Mouse (Mus musculus): ENCODE measurements around the gene Hs3st2. TPM values are rescaled to one million over a fixed set of nuclear protein-coding genes. Genes with fewer than 3 reads are reported as not detected.

Hs3st2 gene
- polyA plus RNA-seq, 1 experiment from 2014 or later = 6.2 TPM

- Histone ChIP-seq H3K9ac (ENCODE audit: low read length) (peak overlapping the region; percentile 50; the same call in 1 of the 2 replicates), H3K4me3 (ENCODE audit: low read depth, low read length) (peak overlapping the region; percentile 39), H3K27me3 (replicated peaks; ENCODE audit: control insufficient read depth, insufficient read depth, low read length) (peaks cover 41% of the 10 kb centered on the region), H3K36me3 (ENCODE audit: control insufficient read depth, insufficient read depth, low read length) (no peaks in the 10 kb centered on the region), H3K4me1 (ENCODE audit: control insufficient read depth, insufficient read depth, low read length) (peaks cover 4% of the 10 kb centered on the region), H3K9me3 (replicated peaks; ENCODE audit: control insufficient read depth, low read length) (no peaks in the 10 kb centered on the region), H3K4me2 (ENCODE audit: low read length) (peak overlapping the region; percentile 62), H3K27ac (ENCODE audit: low read depth, low read length) (no peak overlapping the region)
- 2% methylated on average over 59 of the region's 72 CpGs for WGBS
- ATAC-seq (peak; percentile 67), DNase-seq (ENCODE audit: low spot score) (peak; percentile 55)
Observed at GRCm38 (mm10) chr7:121391984-121392739, 503 bp downstream of the Hs3st2 start.

DNA sequence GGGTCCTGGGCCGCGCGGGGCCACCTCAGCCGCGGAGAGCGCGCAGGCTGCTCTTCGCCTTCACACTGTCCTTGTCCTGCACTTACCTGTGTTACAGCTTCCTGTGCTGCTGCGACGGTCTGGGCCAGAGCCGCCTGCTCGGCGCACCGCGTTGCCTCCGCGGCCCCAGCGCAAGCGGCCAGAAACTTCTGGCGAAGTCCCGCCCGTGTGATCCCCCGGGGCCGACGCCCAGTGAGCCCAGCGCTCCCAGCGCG is 1.0 kb downstream of the Hs3st2 start:
- Histone ChIP-seq H3K27ac (ENCODE audit: low read depth, low read length) (no peak overlapping the region), H3K4me1 (ENCODE audit: control insufficient read depth, insufficient read depth, low read length) (peaks cover 4% of the 10 kb centered on the region), H3K27me3 (replicated peaks; ENCODE audit: control insufficient read depth, insufficient read depth, low read length) (peaks cover 41% of the 10 kb centered on the region), H3K36me3 (ENCODE audit: control insufficient read depth, insufficient read depth, low read length) (no peaks in the 10 kb centered on the region), H3K9ac (ENCODE audit: low read length) (peak overlapping the region; percentile 50; the same call in 1 of the 2 replicates), H3K9me3 (replicated peaks; ENCODE audit: control insufficient read depth, low read length) (no peaks in the 10 kb centered on the region), H3K4me3 (ENCODE audit: low read depth, low read length) (peak overlapping the region; percentile 39), H3K4me2 (ENCODE audit: low read length) (peak overlapping the region; percentile 62)
- DNase-seq (ENCODE audit: low spot score) (no peak), ATAC-seq (peak; percentile 43; the same call in 1 of the 2 replicates)
- WGBS = under 1% methylated on average over 28 of the region's 28 CpGs

- H3K27ac ChIP-seq (ENCODE audit: low read depth, low read length) = no peak overlapping the region
- DNase-seq (ENCODE audit: low spot score) (no peak), ATAC-seq (no peak)
- no peak overlapping the region for H3K9ac ChIP-seq (ENCODE audit: low read length)
- no peaks in the 10 kb centered on the region for H3K36me3 ChIP-seq (ENCODE audit: control insufficient read depth, insufficient read depth, low read length)
- no peak overlapping the region for H3K4me3 ChIP-seq (ENCODE audit: low read depth, low read length)
- WGBS = 59% methylated on average over 1 of the region's 1 CpGs
- no peaks in the 10 kb centered on the region for H3K9me3 ChIP-seq (replicated peaks; ENCODE audit: control insufficient read depth, low read length)
- H3K4me1 ChIP-seq (ENCODE audit: control insufficient read depth, insufficient read depth, low read length) = peaks cover 7% of the 10 kb centered on the region
- H3K4me2 ChIP-seq (ENCODE audit: low read length) = no peak overlapping the region
- peaks cover 41% of the 10 kb centered on the region for H3K27me3 ChIP-seq (replicated peaks; ENCODE audit: control insufficient read depth, insufficient read depth, low read length)
Observed at GRCm38 (mm10) chr7:121393884-121394283, 2.2 kb downstream of the Hs3st2 start.

DNA sequence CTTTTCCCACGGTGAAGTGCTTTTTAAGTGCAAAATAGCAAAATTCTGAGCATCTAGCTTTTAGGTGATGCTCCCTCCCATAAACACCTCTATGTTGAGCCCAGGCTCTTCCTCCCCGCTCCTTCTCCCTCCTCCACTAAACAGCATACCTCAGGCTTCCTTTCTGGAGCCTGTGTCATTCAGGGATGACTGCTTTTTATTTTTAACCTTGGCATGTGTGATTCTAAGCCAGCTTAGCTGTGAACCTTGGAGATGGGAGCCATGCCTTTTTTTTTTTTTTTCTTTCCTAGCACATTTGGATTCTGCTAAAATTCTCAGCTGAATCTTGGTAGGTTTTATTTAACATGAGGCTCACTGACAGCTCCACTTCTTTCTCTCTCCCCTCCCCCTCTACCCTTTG is 3.2 kb downstream of the Hs3st2 start:
- Histone ChIP-seq H3K36me3 (ENCODE audit: control insufficient read depth, insufficient read depth, low read length) (no peaks in the 10 kb centered on the region), H3K4me3 (ENCODE audit: low read depth, low read length) (no peak overlapping the region), H3K27ac (ENCODE audit: low read depth, low read length) (no peak overlapping the region), H3K4me2 (ENCODE audit: low read length) (no peak overlapping the region), H3K9ac (ENCODE audit: low read length) (no peak overlapping the region), H3K9me3 (replicated peaks; ENCODE audit: control insufficient read depth, low read length) (no peaks in the 10 kb centered on the region), H3K27me3 (replicated peaks; ENCODE audit: control insufficient read depth, insufficient read depth, low read length) (peaks cover 41% of the 10 kb centered on the region), H3K4me1 (ENCODE audit: control insufficient read depth, insufficient read depth, low read length) (peaks cover 7% of the 10 kb centered on the region)
- DNase-seq (ENCODE audit: low spot score) (no peak), ATAC-seq (no peak)
- WGBS = 82% methylated on average over 2 of the region's 2 CpGs

DNA sequence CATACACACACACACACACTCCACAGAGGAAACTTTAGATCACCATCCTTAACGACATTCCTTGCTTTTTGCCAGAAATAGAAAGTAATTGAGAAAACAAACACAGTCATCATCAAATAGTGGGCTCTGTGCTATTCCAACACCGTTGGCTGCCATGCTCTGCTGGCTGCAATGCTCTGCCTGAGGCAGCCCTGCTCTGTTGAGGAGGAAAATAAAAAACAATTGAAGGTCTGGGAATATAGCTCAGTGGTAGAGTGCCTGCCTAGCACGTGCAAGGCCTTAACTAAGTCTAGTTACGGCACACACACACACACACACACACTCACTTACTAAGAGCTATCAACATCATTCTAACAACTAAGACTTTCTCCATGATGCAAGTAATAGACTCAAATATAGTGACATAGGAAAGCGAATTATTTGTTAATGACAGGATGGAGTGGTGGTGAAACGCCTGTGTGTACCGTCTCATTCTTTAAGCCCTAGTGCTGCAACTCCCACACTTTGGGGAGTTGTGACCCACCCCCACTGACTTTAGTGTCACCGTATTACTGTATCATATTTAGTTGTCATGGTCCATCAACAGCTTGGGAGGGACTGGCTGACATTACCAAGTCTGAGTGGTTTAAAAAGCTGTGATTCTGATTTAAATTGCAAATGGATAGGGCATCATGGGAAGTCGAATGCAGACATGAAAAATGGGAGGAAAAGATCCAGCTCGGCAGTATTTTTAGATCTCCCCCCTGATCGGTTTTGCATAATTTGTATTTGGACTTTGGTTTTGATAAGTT is 19.3 kb downstream of the Hs3st2 start:
- H3K4me1 ChIP-seq (ENCODE audit: control insufficient read depth, insufficient read depth, low read length) = no peaks in the 10 kb centered on the region
- ATAC-seq (no peak), DNase-seq (ENCODE audit: low spot score) (no peak)
- H3K36me3 ChIP-seq (ENCODE audit: control insufficient read depth, insufficient read depth, low read length) = no peaks in the 10 kb centered on the region
- no peak overlapping the region for H3K4me2 ChIP-seq (ENCODE audit: low read length)
- H3K4me3 ChIP-seq (ENCODE audit: low read depth, low read length) = no peak overlapping the region
- H3K9me3 ChIP-seq (replicated peaks; ENCODE audit: control insufficient read depth, low read length) = no peaks in the 10 kb centered on the region
- no peak overlapping the region for H3K27ac ChIP-seq (ENCODE audit: low read depth, low read length)
- WGBS = 75% methylated on average over 11 of the region's 11 CpGs
- H3K9ac ChIP-seq (ENCODE audit: low read length) = no peak overlapping the region
- H3K27me3 ChIP-seq (replicated peaks; ENCODE audit: control insufficient read depth, insufficient read depth, low read length) = no peaks in the 10 kb centered on the region

GRCm38 (mm10) chr7:121411507-121411898 is 19.8 kb downstream of the Hs3st2 start:
- no peak for DNase-seq (ENCODE audit: low spot score)

GRCm38 (mm10) chr7:121436884-121437283 is 45.2 kb downstream of the Hs3st2 start:
- H3K4me2 ChIP-seq (ENCODE audit: low read length) = no peak overlapping the region
- H3K27ac ChIP-seq (ENCODE audit: low read depth, low read length) = no peak overlapping the region
- WGBS = 72% methylated on average over 6 of the region's 6 CpGs
- no peaks in the 10 kb centered on the region for H3K36me3 ChIP-seq (ENCODE audit: control insufficient read depth, insufficient read depth, low read length)
- H3K4me3 ChIP-seq (ENCODE audit: low read depth, low read length) = no peak overlapping the region
- no peaks in the 10 kb centered on the region; the same call in 1 of the 2 replicates for H3K4me1 ChIP-seq (ENCODE audit: control insufficient read depth, insufficient read depth, low read length)
- DNase-seq (ENCODE audit: low spot score) = no peak
- no peaks in the 10 kb centered on the region for H3K27me3 ChIP-seq (replicated peaks; ENCODE audit: control insufficient read depth, insufficient read depth, low read length)
- no peak overlapping the region for H3K9ac ChIP-seq (ENCODE audit: low read length)
- no peaks in the 10 kb centered on the region for H3K9me3 ChIP-seq (replicated peaks; ENCODE audit: control insufficient read depth, low read length)
- ATAC-seq = no peak

More at GRCm38 (mm10) chr7:121411507-121411898, 19.8 kb downstream of the Hs3st2 start:
- Histone ChIP-seq H3K4me2 (ENCODE audit: low read length) (no peak overlapping the region), H3K4me1 (ENCODE audit: control insufficient read depth, insufficient read depth, low read length) (no peaks in the 10 kb centered on the region), H3K36me3 (ENCODE audit: control insufficient read depth, insufficient read depth, low read length) (no peaks in the 10 kb centered on the region), H3K9me3 (replicated peaks; ENCODE audit: control insufficient read depth, low read length) (no peaks in the 10 kb centered on the region), H3K4me3 (ENCODE audit: low read depth, low read length) (no peak overlapping the region), H3K9ac (ENCODE audit: low read length) (no peak overlapping the region), H3K27ac (ENCODE audit: low read depth, low read length) (no peak overlapping the region), H3K27me3 (replicated peaks; ENCODE audit: control insufficient read depth, insufficient read depth, low read length) (no peaks in the 10 kb centered on the region)
- ATAC-seq = no peak
- WGBS = 82% methylated on average over 7 of the region's 7 CpGs

- H3K36me3 ChIP-seq (ENCODE audit: control insufficient read depth, insufficient read depth, low read length) = no peaks in the 10 kb centered on the region
- H3K27ac ChIP-seq (ENCODE audit: low read depth, low read length) = no peak overlapping the region
- no peaks in the 10 kb centered on the region for H3K9me3 ChIP-seq (replicated peaks; ENCODE audit: control insufficient read depth, low read length)
- no peaks in the 10 kb centered on the region for H3K27me3 ChIP-seq (replicated peaks; ENCODE audit: control insufficient read depth, insufficient read depth, low read length)
- no peak overlapping the region for H3K4me3 ChIP-seq (ENCODE audit: low read depth, low read length)
- no peaks in the 10 kb centered on the region; the same call in 1 of the 2 replicates for H3K4me1 ChIP-seq (ENCODE audit: control insufficient read depth, insufficient read depth, low read length)
- WGBS = 86% methylated on average over 5 of the region's 5 CpGs
- no peak overlapping the region for H3K4me2 ChIP-seq (ENCODE audit: low read length)
- DNase-seq (ENCODE audit: low spot score) (no peak), ATAC-seq (no peak)
- no peak overlapping the region for H3K9ac ChIP-seq (ENCODE audit: low read length)
Observed at GRCm38 (mm10) chr7:121441186-121441585, 49.5 kb downstream of the Hs3st2 start.

- no peak for DNase-seq (ENCODE audit: low spot score)
- H3K36me3 ChIP-seq (ENCODE audit: control insufficient read depth, insufficient read depth, low read length) = no peaks in the 10 kb centered on the region
- WGBS = 73% methylated on average over 7 of the region's 7 CpGs
- H3K9ac ChIP-seq (ENCODE audit: low read length) = no peak overlapping the region
- no peaks in the 10 kb centered on the region for H3K9me3 ChIP-seq (replicated peaks; ENCODE audit: control insufficient read depth, low read length)
- H3K4me1 ChIP-seq (ENCODE audit: control insufficient read depth, insufficient read depth, low read length) = no peaks in the 10 kb centered on the region
- H3K4me3 ChIP-seq (ENCODE audit: low read depth, low read length) = no peak overlapping the region
- H3K4me2 ChIP-seq (ENCODE audit: low read length) = no peak overlapping the region
- no peak for ATAC-seq
- no peak overlapping the region for H3K27ac ChIP-seq (ENCODE audit: low read depth, low read length)
- no peaks in the 10 kb centered on the region for H3K27me3 ChIP-seq (replicated peaks; ENCODE audit: control insufficient read depth, insufficient read depth, low read length)
Observed at GRCm38 (mm10) chr7:121444336-121444735, 52.7 kb downstream of the Hs3st2 start.

All from forebrain, embryonic 14.5 days (tissue).